30 mouse cellular contexts compared by ENCODE assay signal in the genomic region with DNA sequence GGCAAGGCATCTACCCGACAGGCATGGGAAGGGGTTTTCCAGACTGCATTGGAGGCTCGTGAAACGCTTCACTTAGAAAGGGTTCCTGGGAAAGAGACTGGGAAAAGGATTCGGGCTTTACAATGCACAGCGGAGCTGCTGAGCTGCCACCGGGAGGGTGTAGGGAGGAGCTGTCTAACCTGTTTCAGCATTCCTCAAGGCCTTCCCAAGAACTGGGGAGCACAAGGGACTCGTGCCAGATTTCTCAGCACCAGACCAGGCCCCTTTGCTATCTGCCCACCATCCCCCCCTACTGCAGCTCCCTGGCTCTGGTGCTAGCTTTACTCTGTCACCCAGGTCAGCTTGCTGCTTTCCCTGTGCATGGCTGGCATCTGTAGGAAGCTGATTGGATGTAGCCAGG.
A peak's percentile ranks its signal among the peaks of the same experiment; 100 is the strongest.
DNase-seq lines count a peak whose midpoint lies in the region; ATAC-seq and TF ChIP-seq lines count a peak whose summit lies in the region.
"Had no signal": no experiment of that assay in that cellular context is flagged by ENCODE, and none has a peak within 500 bp of the region (broad histone marks: within the 10 kb centered on the region; RNA-seq: fewer than 3 reads in every experiment).

No protein-coding gene starts in this region.

- no peak overlapping the region for H3K27ac ChIP-seq in lung, postnatal 0 days (ENCODE audit: low read length)
- H3K27ac ChIP-seq in embryonic facial prominence, embryonic 10.5 days (replicated peaks), result peak overlapping the region; percentile 16
- H3K27ac ChIP-seq in limb, embryonic 11.5 days (replicated peaks; ENCODE audit: low read depth, low read length), result peak overlapping the region; percentile 45; the same call in 1 of the 2 replicates
- no peak overlapping the region for H3K27ac ChIP-seq in stomach, embryonic 14.5 days (ENCODE audit: low read length)
- no peak overlapping the region for H3K27ac ChIP-seq in forebrain, embryonic 13.5 days
- H3K27ac ChIP-seq: hindbrain, embryonic 15.5 days; kidney, embryonic 15.5 days; left cerebral cortex, adult 2 months; midbrain, embryonic 13.5 days; neural tube, embryonic 15.5 days had no signal

- TF ChIP-seq CTCF in lung, postnatal 0 days (IDR thresholded peaks at IDR 0.05), result no peak

- no peaks in the 10 kb centered on the region for H3K4me1 ChIP-seq in lung, postnatal 0 days (ENCODE audit: insufficient read depth, low read depth, low read length)
- peaks cover 35% of the 10 kb centered on the region for H3K4me1 ChIP-seq in embryonic facial prominence, embryonic 10.5 days
- peaks cover 17% of the 10 kb centered on the region for H3K4me1 ChIP-seq in limb, embryonic 11.5 days (ENCODE audit: control insufficient read depth, insufficient read depth, low read length)
- H3K4me1 ChIP-seq in stomach, embryonic 14.5 days (ENCODE audit: control insufficient read depth, insufficient read depth, low read length), result peaks cover 4% of the 10 kb centered on the region; the same call in 1 of the 2 replicates
- H3K4me1 ChIP-seq in forebrain, embryonic 13.5 days, result peaks cover 8% of the 10 kb centered on the region

- H3K27me3 ChIP-seq in lung, postnatal 0 days (replicated peaks; ENCODE audit: insufficient read depth, low read length), result no peaks in the 10 kb centered on the region
- H3K27me3 ChIP-seq in embryonic facial prominence, embryonic 10.5 days (replicated peaks; ENCODE audit: low read depth, poor library complexity, severe bottlenecking), result no peaks in the 10 kb centered on the region
- H3K27me3 ChIP-seq in limb, embryonic 11.5 days (ENCODE audit: control insufficient read depth, insufficient read depth, low read length), result no peaks in the 10 kb centered on the region
- H3K27me3 ChIP-seq in stomach, embryonic 14.5 days (ENCODE audit: control insufficient read depth, insufficient read depth, low read length), result no peaks in the 10 kb centered on the region
- H3K27me3 ChIP-seq in forebrain, embryonic 13.5 days, result no peaks in the 10 kb centered on the region
- H3K27me3 ChIP-seq: embryonic facial prominence, embryonic 12.5 days; hindbrain, embryonic 15.5 days; midbrain, embryonic 13.5 days; neural tube, embryonic 15.5 days had no signal

- no peaks in the 10 kb centered on the region for H3K9me3 ChIP-seq in lung, postnatal 0 days (ENCODE audit: low read length)
- no peaks in the 10 kb centered on the region for H3K9me3 ChIP-seq in embryonic facial prominence, embryonic 10.5 days
- H3K9me3 ChIP-seq in limb, embryonic 11.5 days (ENCODE audit: control insufficient read depth, low read length), result no peaks in the 10 kb centered on the region
- H3K9me3 ChIP-seq in stomach, embryonic 14.5 days (ENCODE audit: control insufficient read depth, low read depth, low read length), result no peaks in the 10 kb centered on the region
- H3K9me3 ChIP-seq in forebrain, embryonic 13.5 days (replicated peaks), result no peaks in the 10 kb centered on the region
- H3K9me3 ChIP-seq: embryonic facial prominence, embryonic 12.5 days; hindbrain, embryonic 15.5 days; kidney, embryonic 15.5 days; midbrain, embryonic 13.5 days; neural tube, embryonic 15.5 days had no signal

- H3K9ac ChIP-seq in lung, postnatal 0 days (replicated peaks; ENCODE audit: low read depth), result no peak overlapping the region
- H3K9ac ChIP-seq in limb, embryonic 11.5 days (ENCODE audit: low read length), result no peak overlapping the region
- H3K9ac ChIP-seq in stomach, embryonic 14.5 days (replicated peaks; ENCODE audit: low read depth, low read length), result no peak overlapping the region
- no peak overlapping the region for H3K9ac ChIP-seq in forebrain, embryonic 13.5 days
- H3K9ac ChIP-seq: embryonic facial prominence, embryonic 12.5 days; forebrain, postnatal 0 days; hindbrain, embryonic 15.5 days; kidney, embryonic 15.5 days; midbrain, embryonic 13.5 days; neural tube, embryonic 15.5 days had no signal

- 57% methylated on average over 7 of the region's 7 CpGs for WGBS in lung, postnatal 0 days
- 58% methylated on average over 7 of the region's 7 CpGs for WGBS in embryonic facial prominence, embryonic 10.5 days
- WGBS in limb, embryonic 11.5 days, result 54% methylated on average over 7 of the region's 7 CpGs
- 49% methylated on average over 7 of the region's 7 CpGs for WGBS in stomach, embryonic 14.5 days
- WGBS in forebrain, embryonic 13.5 days, result 55% methylated on average over 7 of the region's 7 CpGs

- no peak for TF ChIP-seq EP300 in lung, postnatal 0 days (IDR thresholded peaks at IDR 0.05)

- H3K36me3 ChIP-seq in lung, postnatal 0 days (ENCODE audit: insufficient read depth, low read length), result no peaks in the 10 kb centered on the region
- no peaks in the 10 kb centered on the region for H3K36me3 ChIP-seq in embryonic facial prominence, embryonic 10.5 days (replicated peaks)
- H3K36me3 ChIP-seq in limb, embryonic 11.5 days (ENCODE audit: control insufficient read depth, insufficient read depth, low read length), result no peaks in the 10 kb centered on the region
- H3K36me3 ChIP-seq in stomach, embryonic 14.5 days (ENCODE audit: control insufficient read depth, insufficient read depth, low read length), result no peaks in the 10 kb centered on the region
- no peaks in the 10 kb centered on the region for H3K36me3 ChIP-seq in forebrain, embryonic 13.5 days (ENCODE audit: poor library complexity, severe bottlenecking)
- H3K36me3 ChIP-seq: embryonic facial prominence, embryonic 12.5 days; hindbrain, embryonic 15.5 days; kidney, embryonic 15.5 days; midbrain, embryonic 13.5 days; neural tube, embryonic 15.5 days had no signal

- ATAC-seq in lung, postnatal 0 days, result no peak
- ATAC-seq in limb, embryonic 11.5 days (ENCODE audit: insufficient number of reproducible peaks, low FRiP score, low TSS enrichment, low read depth), result no peak
- peak; percentile 20; the same call in 1 of the 2 replicates for ATAC-seq in stomach, embryonic 14.5 days (ENCODE audit: insufficient number of reproducible peaks, insufficient read depth, low FRiP score, low read depth)
- no peak for ATAC-seq in forebrain, embryonic 13.5 days
- ATAC-seq: CD4-positive, CD25-positive, alpha-beta regulatory T cell, adult 4 months; forebrain, postnatal 0 days; inflammation-experienced regulatory T-cells, adult 6 months; midbrain, embryonic 13.5 days had no signal

- no peak overlapping the region for H3K4me3 ChIP-seq in lung, postnatal 0 days (ENCODE audit: low read depth, low read length)
- H3K4me3 ChIP-seq in embryonic facial prominence, embryonic 10.5 days, result no peak overlapping the region
- no peak overlapping the region for H3K4me3 ChIP-seq in limb, embryonic 11.5 days (ENCODE audit: low read depth, low read length)
- no peak overlapping the region for H3K4me3 ChIP-seq in stomach, embryonic 14.5 days (ENCODE audit: low read depth, low read length)
- no peak overlapping the region for H3K4me3 ChIP-seq in forebrain, embryonic 13.5 days
- H3K4me3 ChIP-seq: embryonic facial prominence, embryonic 12.5 days; erythroblast, embryonic 14.5 days; hindbrain, embryonic 15.5 days; kidney, embryonic 15.5 days; left cerebral cortex, adult 2 months; midbrain, embryonic 13.5 days; neural tube, embryonic 15.5 days had no signal

- H3K4me2 ChIP-seq in lung, postnatal 0 days (replicated peaks; ENCODE audit: low read depth, low read length), result no peak overlapping the region
- H3K4me2 ChIP-seq in limb, embryonic 11.5 days (ENCODE audit: low read depth, severe bottlenecking), result no peak overlapping the region
- no peak overlapping the region for H3K4me2 ChIP-seq in stomach, embryonic 14.5 days (replicated peaks; ENCODE audit: low read depth, low read length)
- H3K4me2 ChIP-seq in forebrain, embryonic 13.5 days, result no peak overlapping the region
- H3K4me2 ChIP-seq: embryonic facial prominence, embryonic 12.5 days; heart, embryonic 11.5 days; hindbrain, embryonic 15.5 days; kidney, embryonic 15.5 days; liver, embryonic 11.5 days; midbrain, embryonic 13.5 days; neural tube, embryonic 15.5 days had no signal

- DNase-seq in lung, postnatal 0 days (ENCODE audit: low spot score), result peak; percentile 19
- DNase-seq in lung, postnatal 36 days, result no peak
- DNase-seq in embryonic facial prominence, embryonic 10.5 days (ENCODE audit: low spot score), result no peak
- no peak for DNase-seq in limb, embryonic 11.5 days (ENCODE audit: low spot score)
- no peak for DNase-seq in adrenal gland, adult 18-20 months (ENCODE audit: low spot score in 2 of 2)
- DNase-seq: adrenal gland, adult 2 months; cerebellum, postnatal 36 days; forebrain, postnatal 0 days; gastrocnemius, postnatal 10 days; heart, adult 18-20 months; heart, postnatal 4 days; kidney, adult 18-20 months; kidney, postnatal 25 days; lung, postnatal 14 days; spleen, adult 18-20 months; thymus, adult 2 months; thymus, postnatal 36 days had no signal

Comparison
In these comparisons a context has a peak if more than half of its experiments do, and no peak if none do; other contexts are left out.
1. H3K27ac ChIP-seq: peak in embryonic facial prominence, embryonic 10.5 days (single experiment) and limb, embryonic 11.5 days (single experiment); none in lung, postnatal 0 days (single experiment), stomach, embryonic 14.5 days (single experiment) and forebrain, embryonic 13.5 days (single experiment).